Mouse (Mus musculus) olfactory bulb, adult 2 months (tissue): Measurements from ENCODE around the gene Ldlrad3. TPM values are rescaled to one million over a fixed set of nuclear protein-coding genes. Genes with fewer than 3 reads are reported as not detected.

ENCODE experiments used
- H3K27ac ChIP-seq: fragments of 200-500 bp; 2 replicates; pipeline ENCODE4 v1.5.1; 2012; ENCODE audit warnings: low read depth, low read length; ENCODE audit not compliant: insufficient read depth
- H3K4me1 ChIP-seq: fragments of 200-500 bp; 2 replicates; pipeline ENCODE4 v1.6.1; 2012; ENCODE audit warnings: low read length; ENCODE audit not compliant: control insufficient read depth, insufficient read depth
- H3K4me3 ChIP-seq: fragments of 200-500 bp; 2 replicates; pipeline ENCODE4 v1.5.1; 2012; ENCODE audit warnings: mild to moderate bottlenecking, low read depth, low read length, moderate library complexity; ENCODE audit not compliant: insufficient read depth
- CTCF ChIP-seq: fragments of 200-500 bp; IDR thresholded peaks from 2 replicates; pipeline ENCODE4 v1.5.1; 2012; ENCODE audit warnings: low read depth, mild to moderate bottlenecking, low read length, moderate library complexity; ENCODE audit not compliant: insufficient read depth
- POLR2A ChIP-seq: fragments of 200-500 bp; IDR thresholded peaks from 2 replicates; pipeline ENCODE4 v1.6.1; 2012; ENCODE audit warnings: mild to moderate bottlenecking, low read depth, low read length, moderate library complexity; ENCODE audit not compliant: insufficient read depth
- WGBS: fragments of 180-500 bp; shearing (Covaris S2); methylation state at CpG from one replicate; pipeline ENCODE4 v1.1.7; 2018; 5-methylcytosine and 5-hydroxymethylcytosine counted together
- polyA plus RNA-seq: library from polyadenylated mRNA; stranded (reverse); fragments of >200 nt; gene quantifications from 2 replicates; pipeline ENCODE4 v1.2.4, GENCODE M21; 2012; ENCODE audit warnings: low replicate concordance; ENCODE audit not compliant: missing spikeins, insufficient read depth, insufficient read length

The Ldlrad3 gene
- polyA plus RNA-seq, 1 experiment: not detected

DNA sequence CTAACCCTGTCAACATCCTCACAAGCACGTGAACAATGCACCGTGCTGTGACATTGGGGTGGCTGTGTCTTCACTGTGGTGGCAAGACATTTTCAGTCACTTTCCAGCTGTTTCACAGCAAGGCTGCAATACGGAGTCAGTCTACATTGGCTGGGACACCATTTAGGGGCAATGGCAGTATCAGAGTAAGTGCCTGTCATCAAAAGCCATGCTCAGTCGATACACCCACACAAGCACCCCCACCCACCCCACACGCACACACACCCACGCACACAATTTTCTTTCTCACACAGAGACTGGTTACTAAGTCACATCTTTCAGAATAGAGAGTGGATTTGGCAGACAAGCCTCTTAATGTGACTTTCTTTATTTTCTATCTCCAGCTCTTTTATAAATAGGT, 156.0 kb downstream of the Ldlrad3 start:
- Histone ChIP-seq H3K27ac (peak overlapping the region; percentile 2; the same call in 1 of the 2 replicates), H3K4me3 (no peak overlapping the region), H3K4me1 (peaks cover 46% of the 10 kb centered on the region)
- TF ChIP-seq POLR2A (no peak), CTCF (no peak)
- 24% methylated on average over 6 of the region's 6 CpGs for WGBS

DNA sequence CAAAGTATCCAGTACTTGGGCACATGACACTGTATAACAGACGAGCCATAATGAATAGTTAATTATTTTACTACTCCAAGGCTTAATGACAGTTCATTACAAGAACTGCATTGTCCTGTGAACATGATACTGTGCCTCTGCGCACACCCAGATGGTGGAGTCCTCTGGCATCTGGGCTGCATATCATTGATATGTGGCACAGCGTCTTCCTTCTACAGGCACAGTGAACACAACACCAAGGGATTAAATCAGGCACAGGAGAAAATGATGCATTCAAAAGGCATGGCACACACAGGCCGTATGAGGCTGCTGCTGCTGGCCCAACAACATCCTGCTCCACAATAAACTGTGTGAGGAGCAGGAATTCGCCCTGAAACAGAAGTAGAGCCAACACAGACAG, 156.5 kb downstream of the Ldlrad3 start:
- H3K27ac ChIP-seq: peak overlapping the region; percentile 2; the same call in 1 of the 2 replicates
- peaks cover 44% of the 10 kb centered on the region for H3K4me1 ChIP-seq
- TF ChIP-seq POLR2A (no peak), CTCF (no peak)
- 55% methylated on average over 5 of the region's 5 CpGs for WGBS
- H3K4me3 ChIP-seq: no peak overlapping the region

DNA sequence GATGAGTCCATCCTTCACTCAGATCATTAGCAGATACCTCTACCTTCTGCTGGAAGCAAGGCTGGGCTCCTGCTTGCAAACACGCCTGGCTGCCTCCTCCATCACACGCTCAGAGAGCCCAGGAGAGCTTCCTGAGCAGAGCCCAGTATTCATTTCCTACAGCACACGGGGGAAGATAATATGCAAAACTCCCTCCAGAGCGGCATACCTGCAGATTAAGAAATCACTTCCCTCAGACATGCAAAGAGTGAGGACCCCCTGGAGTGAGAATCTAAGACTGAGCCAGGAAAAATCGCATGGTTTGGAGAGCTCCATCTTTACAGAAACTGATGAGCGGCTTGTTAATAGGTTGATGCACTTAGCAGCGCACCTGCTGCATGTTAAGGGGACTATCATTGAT, 158.9 kb downstream of the Ldlrad3 start:
- TF ChIP-seq POLR2A: no peak
- TF ChIP-seq CTCF: no peak
- no peak overlapping the region for H3K27ac ChIP-seq
- H3K4me3 ChIP-seq: no peak overlapping the region
- 91% methylated on average over 7 of the region's 7 CpGs for WGBS
- peaks cover 22% of the 10 kb centered on the region for H3K4me1 ChIP-seq

DNA sequence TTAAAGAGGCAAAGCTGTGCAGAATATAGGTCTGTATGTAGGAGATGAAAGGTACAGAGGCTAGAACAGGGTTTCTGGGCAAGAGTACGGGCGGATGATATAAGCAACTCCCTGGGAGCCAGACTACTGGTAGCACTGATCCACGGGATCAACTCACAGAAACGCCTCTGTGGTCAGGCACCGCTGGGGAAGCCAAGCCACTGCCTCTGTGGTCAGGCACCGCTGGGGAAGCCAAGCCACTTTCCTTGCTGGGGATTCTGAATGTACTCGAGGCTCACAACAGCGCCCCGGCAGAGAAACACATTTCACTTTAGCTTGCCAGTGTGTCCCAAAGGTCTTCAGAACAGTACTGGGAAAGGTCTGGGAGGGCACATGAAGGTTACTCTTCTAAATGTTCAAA, 160.0 kb downstream of the Ldlrad3 start:
- WGBS: 93% methylated on average over 9 of the region's 9 CpGs
- Histone ChIP-seq H3K27ac (no peak overlapping the region), H3K4me1 (peaks cover 13% of the 10 kb centered on the region), H3K4me3 (no peak overlapping the region)
- no peak for TF ChIP-seq CTCF
- TF ChIP-seq POLR2A: no peak

DNA sequence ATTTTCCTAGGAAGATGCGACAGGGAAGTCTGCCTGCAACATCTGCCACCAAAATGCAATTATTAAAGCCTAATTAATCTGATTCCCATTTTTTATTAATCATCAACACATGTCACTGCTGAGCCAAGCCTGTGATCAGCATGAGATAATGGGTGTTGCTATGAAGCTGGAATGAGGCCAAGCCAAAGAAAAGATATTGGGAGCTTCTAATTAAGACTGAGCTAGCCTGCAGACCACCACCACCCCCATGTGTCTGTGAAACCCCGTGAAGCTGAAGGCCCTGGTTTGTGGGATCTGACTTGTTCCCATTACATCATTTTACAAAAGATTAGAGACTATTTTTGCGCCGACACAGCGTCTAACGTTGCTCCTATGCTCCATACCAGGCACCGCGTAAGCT, 161.7 kb downstream of the Ldlrad3 start:
- Histone ChIP-seq H3K4me1 (peaks cover 3% of the 10 kb centered on the region; the same call in 1 of the 2 replicates), H3K27ac (no peak overlapping the region), H3K4me3 (no peak overlapping the region)
- TF ChIP-seq POLR2A (no peak), CTCF (no peak)
- WGBS: 84% methylated on average over 8 of the region's 8 CpGs

DNA sequence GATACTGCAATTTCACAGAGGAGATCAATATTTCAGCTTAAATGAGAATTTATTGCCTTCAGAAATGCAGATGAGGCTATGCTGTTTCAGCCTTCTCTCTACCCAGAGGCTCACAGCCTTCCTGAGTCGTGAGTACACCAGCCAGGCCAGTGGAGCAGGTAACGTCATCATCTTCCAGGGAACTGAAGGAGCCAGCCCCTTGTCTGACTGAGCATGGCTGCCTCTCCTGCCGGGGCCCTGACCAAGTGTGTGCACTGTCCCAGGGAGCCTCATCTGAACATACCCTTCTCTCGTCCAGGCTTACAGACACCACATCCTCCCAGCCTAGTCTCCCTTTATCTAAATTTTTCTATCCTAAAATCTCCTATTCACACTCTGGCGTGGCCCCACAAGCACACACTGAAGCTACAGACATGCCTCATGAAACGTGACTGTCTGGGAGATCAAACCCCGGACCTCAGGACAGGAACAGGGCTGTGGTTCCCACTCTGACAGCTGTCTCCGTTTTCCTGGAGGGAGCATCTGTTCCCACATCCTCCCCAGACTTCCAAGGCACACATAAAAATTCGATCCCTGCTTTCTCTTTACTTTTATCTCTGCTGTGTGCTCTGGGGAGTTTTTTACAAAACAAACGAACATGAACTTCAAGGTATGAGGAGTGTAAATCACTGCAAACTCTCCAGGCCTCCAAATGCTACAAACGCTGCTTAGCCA, 164.7 kb downstream of the Ldlrad3 start:
- Histone ChIP-seq H3K4me1 (no peaks in the 10 kb centered on the region), H3K4me3 (no peak overlapping the region), H3K27ac (no peak overlapping the region)
- TF ChIP-seq CTCF (no peak), POLR2A (no peak)
- WGBS: 68% methylated on average over 11 of the region's 11 CpGs

DNA sequence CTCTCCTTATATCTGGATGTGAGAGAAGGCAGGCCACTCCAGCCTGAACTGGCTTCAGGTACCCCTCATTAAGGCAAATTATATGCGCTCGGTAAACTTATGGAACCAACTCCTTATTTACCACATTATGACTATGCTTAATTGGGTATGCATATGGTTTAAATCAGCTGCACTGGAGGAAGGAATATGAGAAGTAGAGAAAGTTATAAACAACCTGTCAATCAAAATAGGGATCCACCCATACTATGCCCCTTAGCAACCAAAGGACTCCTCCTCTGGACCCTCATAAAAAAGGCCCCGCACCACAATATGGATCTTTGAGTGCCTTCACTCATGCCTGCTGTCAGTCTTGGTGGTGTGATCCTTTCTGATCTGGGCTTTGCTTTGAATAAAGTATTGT, 165.6 kb downstream of the Ldlrad3 start:
- no peak overlapping the region for H3K4me3 ChIP-seq
- H3K27ac ChIP-seq: no peak overlapping the region
- WGBS: 100% methylated on average over 3 of the region's 3 CpGs
- H3K4me1 ChIP-seq: no peaks in the 10 kb centered on the region
- TF ChIP-seq CTCF (no peak), POLR2A (no peak)

DNA sequence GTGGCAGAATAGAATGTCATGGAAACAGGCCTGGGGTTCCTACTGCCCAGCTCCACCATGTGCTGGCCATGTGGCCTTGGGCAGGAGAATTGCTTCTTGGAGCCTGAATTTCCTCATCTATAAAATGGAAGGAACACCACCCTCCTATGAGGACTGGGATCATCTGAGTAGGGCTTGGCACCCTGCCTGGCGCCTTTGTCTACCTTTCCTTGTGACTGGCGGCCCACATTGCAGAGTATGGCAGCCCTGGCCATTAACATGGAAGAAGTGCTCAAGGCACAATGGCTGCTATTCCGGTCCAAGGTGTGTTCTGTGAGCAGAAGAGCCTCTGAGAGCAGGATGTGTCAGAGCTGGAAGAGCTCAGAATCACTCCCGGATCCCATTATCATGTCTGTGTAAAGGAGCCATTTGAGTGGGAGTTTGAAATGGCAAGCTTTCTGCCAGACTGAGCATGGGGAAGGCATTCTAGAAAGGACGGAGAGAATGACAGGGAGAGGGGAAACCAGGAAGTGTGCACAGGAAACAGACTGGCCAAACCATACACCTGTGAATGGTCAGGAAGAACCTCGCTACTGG, 171.6 kb downstream of the Ldlrad3 start:
- H3K4me1 ChIP-seq: peaks cover 12% of the 10 kb centered on the region
- H3K4me3 ChIP-seq: no peak overlapping the region
- H3K27ac ChIP-seq: no peak overlapping the region
- no peak for TF ChIP-seq POLR2A
- TF ChIP-seq CTCF: no peak
- WGBS: 77% methylated on average over 6 of the region's 6 CpGs

DNA sequence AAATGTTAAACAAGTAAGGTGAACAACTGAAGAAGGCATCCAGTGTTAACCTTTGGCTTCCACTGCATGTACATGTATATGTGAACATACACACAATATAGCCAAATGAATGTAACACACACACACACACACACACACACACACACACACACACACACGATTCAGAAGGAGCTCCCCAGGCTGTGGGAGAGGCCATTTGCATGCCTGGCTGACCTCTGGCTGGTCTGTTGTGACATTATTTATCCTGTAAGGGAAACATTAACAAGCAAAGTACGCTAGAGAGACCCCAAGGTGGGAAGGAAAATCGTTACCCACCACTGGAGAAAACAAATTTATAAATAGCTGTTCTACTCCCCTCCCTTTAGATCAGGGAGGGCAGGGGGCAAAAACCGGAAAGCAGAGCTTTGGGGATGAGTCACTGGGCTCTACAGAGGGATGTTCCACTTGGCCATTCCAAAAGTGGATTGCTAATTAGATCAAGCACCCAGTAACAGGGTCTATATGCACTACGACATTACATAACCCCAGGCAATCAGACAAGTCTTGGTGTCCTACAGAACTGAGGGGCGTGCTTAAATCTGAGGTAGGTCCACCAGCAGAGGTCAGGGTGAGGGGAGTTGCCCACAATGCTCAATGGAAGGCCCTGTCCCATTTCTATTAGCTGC, 174.7 kb downstream of the Ldlrad3 start:
- TF ChIP-seq CTCF (no peak), POLR2A (no peak)
- no peak overlapping the region for H3K27ac ChIP-seq
- peaks cover 28% of the 10 kb centered on the region for H3K4me1 ChIP-seq
- 63% methylated on average over 6 of the region's 6 CpGs for WGBS
- no peak overlapping the region for H3K4me3 ChIP-seq
